Mouse (Mus musculus): ENCODE results near the gene Dusp6. TPM values are rescaled to one million over a fixed set of nuclear protein-coding genes. Genes with fewer than 3 reads are reported as not detected.

The Dusp6 gene
- total RNA-seq, 2 experiments from 2014 or later: 12.8 TPM

- no peak for TF ChIP-seq CTCF (IDR thresholded peaks at IDR 0.05)
- H3K4me3 ChIP-seq: no peak overlapping the region
- intact Hi-C loops (cut with DNase I): loop anchor here (5.0 kb wide), 1 partner anchor 45 kb away; no protein-coding TSS in a partner anchor
- no peak overlapping the region for H3K27ac ChIP-seq
- DNase-seq: no peak
These were observed 24.2 kb downstream of the Dusp6 start for GRCm38 (mm10) chr10:99287206-99287605.

GRCm38 (mm10) chr10:99289176-99289575 is 26.1 kb downstream of the Dusp6 start:
- DNase-seq: no peak
- intact Hi-C loops (cut with DNase I): loop anchor here (5.0 kb wide), 1 partner anchor 43 kb away; no protein-coding TSS in a partner anchor
- Histone ChIP-seq H3K4me3 (no peak overlapping the region), H3K27ac (no peak overlapping the region)
- TF ChIP-seq CTCF (IDR thresholded peaks at IDR 0.05): no peak

GRCm38 (mm10) chr10:99293111-99293640 is 30.1 kb downstream of the Dusp6 start:
- intact Hi-C loops (cut with DNase I): no loop called here
- H3K4me3 ChIP-seq: no peak overlapping the region

GRCm38 (mm10) chr10:99297721-99298120 is 34.7 kb downstream of the Dusp6 start:
- H3K4me3 ChIP-seq: no peak overlapping the region
- no peak overlapping the region for H3K27ac ChIP-seq
- TF ChIP-seq CTCF (IDR thresholded peaks at IDR 0.05): no peak
- DNase-seq: no peak
- intact Hi-C loops (cut with DNase I): no loop called here

More at GRCm38 (mm10) chr10:99293111-99293640, 30.1 kb downstream of the Dusp6 start:
- no peak for TF ChIP-seq CTCF (IDR thresholded peaks at IDR 0.05)
- no peak overlapping the region for H3K27ac ChIP-seq
- DNase-seq: no peak

GRCm38 (mm10) chr10:99298328-99299295 is 35.6 kb downstream of the Dusp6 start:
- no peak for DNase-seq
- no peak overlapping the region for H3K4me3 ChIP-seq
- no peak for TF ChIP-seq CTCF (IDR thresholded peaks at IDR 0.05)
- H3K27ac ChIP-seq: no peak overlapping the region
- intact Hi-C loops (cut with DNase I): no loop called here

GRCm38 (mm10) chr10:99299303-99299702 is 36.3 kb downstream of the Dusp6 start:
- no peak overlapping the region for H3K27ac ChIP-seq
- no peak for DNase-seq
- no peak overlapping the region for H3K4me3 ChIP-seq
- no peak for TF ChIP-seq CTCF (IDR thresholded peaks at IDR 0.05)
- intact Hi-C loops (cut with DNase I): no loop called here

- intact Hi-C loops (cut with DNase I): no loop called here
- Histone ChIP-seq H3K27ac (no peak overlapping the region), H3K4me3 (no peak overlapping the region)
- DNase-seq: no peak
- TF ChIP-seq CTCF (IDR thresholded peaks at IDR 0.05): no peak
These were observed 39.0 kb downstream of the Dusp6 start for GRCm38 (mm10) chr10:99302051-99302450.

GRCm38 (mm10) chr10:99308837-99309236 is 45.8 kb downstream of the Dusp6 start:
- intact Hi-C loops (cut with DNase I): no loop called here
- Histone ChIP-seq H3K27ac (no peak overlapping the region), H3K4me3 (no peak overlapping the region)
- TF ChIP-seq CTCF (IDR thresholded peaks at IDR 0.05): no peak
- no peak for DNase-seq

GRCm38 (mm10) chr10:99309617-99310016 is 46.6 kb downstream of the Dusp6 start:
- no peak for TF ChIP-seq CTCF (IDR thresholded peaks at IDR 0.05)
- no peak overlapping the region for H3K27ac ChIP-seq
- intact Hi-C loops (cut with DNase I): no loop called here

GRCm38 (mm10) chr10:99310204-99310603 is 47.2 kb downstream of the Dusp6 start:
- DNase-seq: no peak
- intact Hi-C loops (cut with DNase I): no loop called here
- TF ChIP-seq CTCF (IDR thresholded peaks at IDR 0.05): no peak
- Histone ChIP-seq H3K4me3 (no peak overlapping the region), H3K27ac (no peak overlapping the region)

More at GRCm38 (mm10) chr10:99309617-99310016, 46.6 kb downstream of the Dusp6 start:
- DNase-seq: no peak
- no peak overlapping the region for H3K4me3 ChIP-seq

- TF ChIP-seq CTCF (IDR thresholded peaks at IDR 0.05): no peak
- no peak for DNase-seq
- Histone ChIP-seq H3K27ac (no peak overlapping the region), H3K4me3 (no peak overlapping the region)
- intact Hi-C loops (cut with DNase I): no loop called here
These were observed 48.9 kb downstream of the Dusp6 start for GRCm38 (mm10) chr10:99311956-99312355.

GRCm38 (mm10) chr10:99314366-99314765 is 51.3 kb downstream of the Dusp6 start:
- H3K4me3 ChIP-seq: no peak overlapping the region
- intact Hi-C loops (cut with DNase I): no loop called here
- H3K27ac ChIP-seq: no peak overlapping the region; the same call in 1 of the 2 replicates
- no peak for DNase-seq
- TF ChIP-seq CTCF (IDR thresholded peaks at IDR 0.05): no peak

- Histone ChIP-seq H3K4me3 (no peak overlapping the region), H3K27ac (no peak overlapping the region)
- no peak for TF ChIP-seq CTCF (IDR thresholded peaks at IDR 0.05)
- no peak for DNase-seq
- intact Hi-C loops (cut with DNase I): no loop called here
These were observed 54.0 kb downstream of the Dusp6 start for GRCm38 (mm10) chr10:99317057-99317456.

Other genes with a start within 250 kb of the Dusp6 start
- 1 to 10 TPM; 3.3 to 4.1 TPM for gene Poc1b, start 156.2 kb upstream of the Dusp6 start, total RNA-seq (2021)
- 1 to 10 TPM; 1.3 to 1.4 TPM for gene Galnt4, start 155.1 kb upstream of the Dusp6 start, total RNA-seq (2021)
- not detected for gene Phxr2, start 136.9 kb upstream of the Dusp6 start, total RNA-seq (2021)